Mouse (Mus musculus) heart, embryonic 11.5 days (tissue): Measurements from ENCODE around the gene BC004004. TPM values are rescaled to one million over a fixed set of nuclear protein-coding genes. Genes with fewer than 3 reads are reported as not detected.

ENCODE experiments used
- ATAC-seq: fragments of 200-750 bp; cut with Nextera tagmentation; replicated peaks from 2 replicates; pipeline ENCODE4 v1.8.0; 2017; ENCODE audit warnings: moderate library complexity; ENCODE audit not compliant: insufficient number of reproducible peaks, low FRiP score, low TSS enrichment
- H3K27ac ChIP-seq: fragments of 300-500 bp; sonication (generic); 2 replicates; pipeline ENCODE4 v1.5.1; 2014; ENCODE audit warnings: mild to moderate bottlenecking, low read depth, low read length
- H3K27me3 ChIP-seq: fragments of 300-500 bp; sonication (generic); 2 replicates; pipeline ENCODE4 v1.6.1; 2014; ENCODE audit warnings: mild to moderate bottlenecking, low read length, mixed read lengths; ENCODE audit not compliant: control insufficient read depth, insufficient read depth
- H3K36me3 ChIP-seq: fragments of 300-500 bp; sonication (generic); 2 replicates; pipeline ENCODE4 v1.6.1; 2014; ENCODE audit warnings: mild to moderate bottlenecking, low read length, moderate library complexity, mixed read lengths; ENCODE audit not compliant: control insufficient read depth, insufficient read depth
- H3K4me1 ChIP-seq: fragments of 300-500 bp; sonication (generic); 2 replicates; pipeline ENCODE4 v1.6.1; 2014; ENCODE audit warnings: low read length; ENCODE audit not compliant: control insufficient read depth, insufficient read depth
- H3K4me2 ChIP-seq: fragments of 300-500 bp; sonication (generic); 2 replicates; pipeline ENCODE4 v1.6.1; 2014; ENCODE audit warnings: mild to moderate bottlenecking, moderate library complexity
- H3K4me3 ChIP-seq: fragments of 300-500 bp; sonication (generic); 2 replicates; pipeline ENCODE4 v1.5.1; 2014; ENCODE audit warnings: low read depth, low read length
- H3K9ac ChIP-seq: fragments of 300-500 bp; sonication (generic); 2 replicates; pipeline ENCODE4 v1.6.1; 2014; ENCODE audit warnings: mild to moderate bottlenecking, low read depth, low read length, moderate library complexity
- H3K9me3 ChIP-seq: fragments of 300-500 bp; sonication (generic); replicated peaks from 2 replicates; pipeline ENCODE4 v1.6.1; 2016; ENCODE audit warnings: low read length; ENCODE audit not compliant: control insufficient read depth
- WGBS: fragments of 180-500 bp; shearing (Covaris S2); extraction: QIAGEN DNeasy Blood & Tissue Kit; methylation state at CpG from one replicate; pipeline ENCODE4 v1.1.7; 2014; ENCODE audit not compliant: insufficient replicate concordance; 5-methylcytosine and 5-hydroxymethylcytosine counted together
- polyA plus RNA-seq: library from polyadenylated mRNA; unstranded; fragments of >200 nt; fragmentation: Nextera tagmentation; extraction: Ambion mirVana; gene quantifications from 2 replicates; pipeline ENCODE4 v1.2.1, GENCODE M21; 2014

Gene BC004004
- polyA plus RNA-seq, 1 experiment from 2014 or later, result 90.6 TPM

- Histone ChIP-seq H3K4me1 (peaks cover 11% of the 10 kb centered on the region), H3K27me3 (no peaks in the 10 kb centered on the region), H3K36me3 (no peaks in the 10 kb centered on the region), H3K27ac (no peak overlapping the region), H3K9me3 (no peaks in the 10 kb centered on the region), H3K4me2 (no peak overlapping the region), H3K9ac (no peak overlapping the region), H3K4me3 (no peak overlapping the region)
- WGBS, result 85% methylated on average over 7 of the region's 7 CpGs
- ATAC-seq, result no peak
These were observed 4.6 kb downstream of the BC004004 start for GRCm38 (mm10) chr17:29273156-29273555.

- 81% methylated on average over 11 of the region's 11 CpGs for WGBS
- Histone ChIP-seq H3K4me3 (no peak overlapping the region), H3K4me1 (peaks cover 11% of the 10 kb centered on the region), H3K9me3 (no peaks in the 10 kb centered on the region), H3K4me2 (no peak overlapping the region), H3K27ac (no peak overlapping the region), H3K27me3 (no peaks in the 10 kb centered on the region), H3K9ac (no peak overlapping the region), H3K36me3 (no peaks in the 10 kb centered on the region)
- ATAC-seq, result no peak
These were observed 5.3 kb downstream of the BC004004 start for GRCm38 (mm10) chr17:29273889-29274288.

GRCm38 (mm10) chr17:29280422-29280821 lies 11.8 kb downstream of the BC004004 start:
- Histone ChIP-seq H3K4me1 (no peaks in the 10 kb centered on the region), H3K36me3 (peaks cover 9% of the 10 kb centered on the region), H3K9ac (no peak overlapping the region), H3K27me3 (no peaks in the 10 kb centered on the region), H3K9me3 (no peaks in the 10 kb centered on the region), H3K4me2 (no peak overlapping the region), H3K27ac (no peak overlapping the region), H3K4me3 (no peak overlapping the region)
- 91% methylated on average over 5 of the region's 5 CpGs for WGBS
- ATAC-seq, result no peak

- Histone ChIP-seq H3K27me3 (no peaks in the 10 kb centered on the region), H3K4me2 (no peak overlapping the region), H3K9me3 (no peaks in the 10 kb centered on the region), H3K9ac (no peak overlapping the region), H3K4me1 (no peaks in the 10 kb centered on the region), H3K27ac (no peak overlapping the region), H3K4me3 (no peak overlapping the region), H3K36me3 (peaks cover 9% of the 10 kb centered on the region)
- WGBS, result 77% methylated on average over 5 of the region's 5 CpGs
- no peak for ATAC-seq
These were observed 13.0 kb downstream of the BC004004 start for GRCm38 (mm10) chr17:29281541-29281940.

- H3K4me3 ChIP-seq, result no peak overlapping the region
- peaks cover 9% of the 10 kb centered on the region for H3K36me3 ChIP-seq
- no peaks in the 10 kb centered on the region for H3K4me1 ChIP-seq
- ATAC-seq, result no peak
- H3K9ac ChIP-seq, result no peak overlapping the region
- no peaks in the 10 kb centered on the region for H3K9me3 ChIP-seq
- no peak overlapping the region for H3K4me2 ChIP-seq
- 72% methylated on average over 21 of the region's 21 CpGs for WGBS
- no peaks in the 10 kb centered on the region for H3K27me3 ChIP-seq
- H3K27ac ChIP-seq, result no peak overlapping the region
These were observed 13.8 kb downstream of the BC004004 start for GRCm38 (mm10) chr17:29282216-29282952.

GRCm38 (mm10) chr17:29291793-29292192 lies 23.2 kb downstream of the BC004004 start:
- Histone ChIP-seq H3K27ac (no peak overlapping the region), H3K36me3 (peaks cover 3% of the 10 kb centered on the region), H3K4me2 (no peak overlapping the region), H3K4me1 (no peaks in the 10 kb centered on the region), H3K9me3 (no peaks in the 10 kb centered on the region), H3K9ac (no peak overlapping the region), H3K27me3 (no peaks in the 10 kb centered on the region), H3K4me3 (no peak overlapping the region)
- ATAC-seq, result no peak
- 91% methylated on average over 7 of the region's 7 CpGs for WGBS

GRCm38 (mm10) chr17:29292996-29293395 lies 24.4 kb downstream of the BC004004 start:
- H3K4me2 ChIP-seq, result no peak overlapping the region
- H3K36me3 ChIP-seq, result peaks cover 3% of the 10 kb centered on the region
- no peak for ATAC-seq
- 77% methylated on average over 3 of the region's 3 CpGs for WGBS
- no peaks in the 10 kb centered on the region for H3K9me3 ChIP-seq
- no peak overlapping the region for H3K9ac ChIP-seq
- no peaks in the 10 kb centered on the region for H3K4me1 ChIP-seq
- no peak overlapping the region for H3K27ac ChIP-seq
- H3K4me3 ChIP-seq, result no peak overlapping the region
- no peaks in the 10 kb centered on the region for H3K27me3 ChIP-seq

GRCm38 (mm10) chr17:29293807-29294605 lies 25.4 kb downstream of the BC004004 start:
- Histone ChIP-seq H3K36me3 (peaks cover 3% of the 10 kb centered on the region), H3K27me3 (no peaks in the 10 kb centered on the region), H3K27ac (no peak overlapping the region), H3K4me1 (no peaks in the 10 kb centered on the region), H3K4me2 (no peak overlapping the region), H3K9me3 (no peaks in the 10 kb centered on the region), H3K4me3 (no peak overlapping the region), H3K9ac (no peak overlapping the region)
- ATAC-seq, result no peak
- 81% methylated on average over 9 of the region's 9 CpGs for WGBS
